Mouse (Mus musculus) retina, postnatal 7 days (tissue): Measurements from ENCODE around the gene Sgcd.

Source experiments
- DNase-seq: peaks from one replicate; pipeline ENCODE4 v3.0.0-alpha.2; 2012; ENCODE audit warnings: low read depth, low spot score

Gene Sgcd

DNA sequence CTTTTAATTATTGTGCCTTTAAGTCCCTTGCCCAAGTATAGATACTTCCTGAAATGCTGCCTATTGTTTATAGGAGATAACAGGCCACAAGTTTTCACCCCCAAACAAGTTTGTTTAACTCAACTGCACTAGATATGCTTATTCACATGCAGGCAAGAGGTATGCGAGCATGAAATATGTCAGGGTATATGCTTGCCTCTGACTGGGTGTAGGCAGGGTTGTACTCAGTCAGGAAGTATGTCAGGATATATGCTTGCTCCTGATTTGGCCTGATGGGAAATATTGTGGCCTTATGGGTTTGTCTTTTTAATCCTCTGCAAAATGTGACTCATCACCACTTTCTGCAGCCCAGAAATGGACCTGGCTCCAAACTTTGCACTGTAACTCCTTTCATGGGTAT, 694.0 kb downstream of the Sgcd start:
- no peak for DNase-seq

DNA sequence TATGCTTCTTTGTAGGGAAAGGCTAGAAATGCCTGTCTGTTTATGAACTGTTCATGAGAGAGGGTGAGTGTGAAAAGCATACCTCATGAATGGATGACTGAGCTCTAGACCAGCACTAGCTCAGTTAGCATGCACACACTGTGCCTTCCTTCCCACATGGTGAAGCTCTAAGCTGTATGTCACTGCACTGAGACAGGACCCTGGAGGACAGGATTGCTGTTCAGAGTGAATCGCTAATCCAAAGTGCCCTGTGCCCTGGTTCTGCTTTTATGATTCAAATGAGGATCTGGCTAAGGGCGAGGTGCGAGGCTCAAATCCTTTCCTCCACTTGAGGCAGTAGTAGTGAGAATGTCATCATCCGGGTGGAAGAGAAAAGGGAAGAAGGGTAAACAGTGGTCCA, 712.2 kb downstream of the Sgcd start:
- DNase-seq: no peak

DNA sequence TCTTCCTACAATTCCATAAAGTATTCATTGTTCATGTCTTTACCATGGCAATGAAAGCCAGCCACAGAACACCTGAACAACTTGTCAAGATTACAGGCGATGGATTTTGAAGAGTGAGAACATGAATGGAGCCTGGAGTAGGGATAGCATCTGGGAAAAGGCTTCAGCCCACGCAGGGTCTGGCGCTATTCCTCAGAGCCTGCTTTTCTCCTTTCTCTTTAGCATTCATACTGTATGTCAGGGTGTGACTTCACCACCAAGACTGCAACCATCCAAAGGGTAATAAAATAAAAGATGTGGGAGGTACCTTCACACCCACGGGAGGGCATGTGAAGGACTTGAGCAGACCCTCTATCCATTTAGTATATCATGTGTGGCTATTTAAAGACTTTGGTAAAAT, 720.2 kb downstream of the Sgcd start:
- DNase-seq: no peak

GRCm38 (mm10) chr11:47264267-47264984, 724.3 kb downstream of the Sgcd start:
- no peak for DNase-seq

- DNase-seq: no peak
These were observed 738.5 kb downstream of the Sgcd start for GRCm38 (mm10) chr11:47250301-47250700.

DNA sequence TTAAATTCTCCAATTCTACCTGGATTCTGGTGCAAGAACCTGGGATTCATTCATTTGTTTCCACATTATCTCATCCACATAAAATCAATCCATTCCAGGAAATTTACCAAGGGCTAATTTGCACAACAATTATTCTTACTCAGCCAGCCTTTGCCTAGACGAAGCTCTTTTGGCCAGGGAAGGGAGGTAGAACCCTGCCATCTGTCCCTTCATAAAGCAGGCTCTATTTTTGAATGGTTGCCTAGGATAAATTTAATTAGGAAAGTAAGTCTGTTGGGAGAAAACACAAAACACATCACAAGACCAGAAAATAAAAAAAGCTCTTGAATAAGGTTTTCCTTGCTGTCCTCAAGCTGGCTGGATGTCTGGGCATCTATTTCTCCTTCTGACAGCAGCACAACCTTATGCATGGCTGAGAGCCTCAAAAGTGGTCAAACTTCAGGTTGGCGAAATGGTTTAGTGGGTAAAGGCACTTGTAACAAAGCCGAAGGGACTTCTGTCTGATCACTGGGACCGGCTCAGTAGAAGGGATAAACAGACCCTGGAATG, 740.4 kb downstream of the Sgcd start:
- no peak for DNase-seq

GRCm38 (mm10) chr11:47247703-47248344, 740.9 kb downstream of the Sgcd start:
- DNase-seq: no peak

DNA sequence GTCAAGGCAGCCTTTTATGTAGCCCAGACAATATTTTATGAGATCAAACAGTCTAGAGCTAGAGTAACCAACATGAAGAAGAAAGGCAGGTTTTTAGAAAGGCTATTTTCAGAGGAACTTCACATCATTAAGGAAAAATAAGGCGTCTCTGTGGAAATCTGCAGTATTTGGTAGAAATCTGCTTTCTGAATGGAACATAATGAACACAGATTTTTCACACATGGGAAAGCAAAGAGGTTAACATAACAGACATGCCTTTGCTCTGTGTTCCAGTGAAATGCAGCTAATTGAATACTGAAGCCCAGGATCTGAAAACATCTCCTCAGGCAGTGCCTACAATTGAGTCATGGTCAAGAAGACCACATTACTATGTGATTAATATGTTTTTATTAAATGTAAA, 746.4 kb downstream of the Sgcd start:
- DNase-seq: no peak

DNA sequence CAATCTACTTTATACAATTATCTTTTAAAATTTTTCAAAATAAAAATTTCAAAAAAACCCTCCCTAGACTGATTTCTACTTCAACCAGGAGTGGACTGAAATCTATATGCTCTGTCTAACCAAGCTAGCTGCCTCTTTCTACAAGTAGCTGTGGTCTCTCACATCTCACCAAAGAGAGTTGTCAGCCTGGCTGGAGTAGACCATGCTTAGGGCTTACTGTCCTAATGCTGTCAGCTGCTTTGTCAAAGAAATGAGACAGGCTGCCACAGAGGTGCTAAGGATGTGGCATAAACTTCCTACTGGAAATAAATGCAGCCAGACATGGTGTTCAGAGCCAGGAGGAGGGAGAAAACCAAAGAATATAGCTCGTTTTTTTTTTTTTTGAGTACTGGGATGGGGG, 760.5 kb downstream of the Sgcd start:
- no peak for DNase-seq

GRCm38 (mm10) chr11:47224148-47224547, 764.6 kb downstream of the Sgcd start:
- DNase-seq: no peak

- DNase-seq: no peak
These were observed 777.2 kb downstream of the Sgcd start for GRCm38 (mm10) chr11:47211531-47211930.

GRCm38 (mm10) chr11:47206461-47206860, 782.3 kb downstream of the Sgcd start:
- DNase-seq: no peak

GRCm38 (mm10) chr11:47199106-47199505, 789.7 kb downstream of the Sgcd start:
- no peak for DNase-seq

- DNase-seq: no peak
These were observed 800.2 kb downstream of the Sgcd start for GRCm38 (mm10) chr11:47188556-47188955.

GRCm38 (mm10) chr11:47174977-47175376, 813.8 kb downstream of the Sgcd start:
- DNase-seq: no peak

GRCm38 (mm10) chr11:47170926-47171625, 817.7 kb downstream of the Sgcd start:
- DNase-seq: no peak

DNA sequence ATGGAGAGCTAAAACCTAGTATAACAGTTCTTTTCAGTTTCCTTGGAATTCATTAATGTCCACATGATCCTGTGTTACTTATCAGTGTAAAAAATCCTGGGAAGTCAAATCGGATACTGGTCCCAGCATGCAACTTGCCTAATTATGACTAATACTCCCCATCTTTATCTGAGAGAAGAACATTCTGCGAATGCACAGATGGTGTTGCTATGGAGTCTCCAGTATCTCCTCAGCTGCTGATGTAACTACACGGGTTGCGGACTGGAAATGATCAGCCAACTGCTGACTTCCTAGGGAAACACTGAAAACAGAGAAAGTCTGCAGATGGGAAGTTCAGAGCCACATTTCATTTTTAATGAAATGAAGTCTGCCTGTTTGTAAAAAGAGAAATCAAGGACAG, 821.4 kb downstream of the Sgcd start:
- DNase-seq: no peak

- DNase-seq: no peak
These were observed 830.7 kb downstream of the Sgcd start for GRCm38 (mm10) chr11:47158089-47158488.

DNA sequence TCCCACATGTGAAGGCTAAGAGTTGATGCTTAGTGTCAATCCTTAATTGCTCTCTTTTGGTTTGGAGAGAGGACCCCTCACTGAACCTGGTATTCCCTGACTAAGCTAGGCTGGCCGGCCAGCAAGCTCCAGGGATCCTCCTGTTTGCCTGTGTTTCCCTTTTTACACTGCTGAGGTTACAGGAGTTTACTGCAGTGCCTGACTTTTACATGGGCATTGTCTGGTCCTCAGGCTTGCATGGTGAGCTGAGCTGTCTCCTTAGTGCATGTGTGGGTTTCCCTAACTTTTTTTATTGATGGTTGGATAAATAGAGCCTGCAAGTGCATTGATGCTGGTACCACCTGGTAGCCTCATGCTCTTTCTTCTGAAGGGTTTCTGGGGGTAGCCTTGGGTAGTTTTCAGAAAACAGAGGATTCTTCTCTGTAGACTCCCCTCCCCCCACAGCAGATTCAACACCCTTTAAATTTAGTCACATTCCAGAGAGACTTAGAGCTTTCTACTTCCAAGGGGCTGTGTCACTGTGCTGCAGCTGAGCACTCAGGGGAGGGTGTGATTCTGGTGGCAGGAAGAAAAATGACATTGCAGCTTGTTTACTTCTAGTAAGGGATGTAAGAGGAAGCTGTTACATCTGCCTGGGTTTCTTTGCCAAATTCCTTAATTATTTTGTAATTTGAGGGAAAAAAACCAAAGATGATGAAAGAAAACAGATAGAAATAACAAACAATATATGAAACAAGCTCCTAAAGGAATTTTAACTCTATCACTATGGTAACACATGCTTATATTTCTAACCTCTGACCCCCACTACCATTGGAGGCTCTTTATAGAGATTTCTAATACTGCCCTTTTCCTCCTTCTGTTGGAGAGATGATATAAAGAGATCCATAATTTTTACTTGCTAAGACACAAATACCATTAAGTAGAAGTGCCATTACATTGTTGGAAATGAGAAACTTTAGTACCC, 831.8 kb downstream of the Sgcd start:
- no peak for DNase-seq

DNA sequence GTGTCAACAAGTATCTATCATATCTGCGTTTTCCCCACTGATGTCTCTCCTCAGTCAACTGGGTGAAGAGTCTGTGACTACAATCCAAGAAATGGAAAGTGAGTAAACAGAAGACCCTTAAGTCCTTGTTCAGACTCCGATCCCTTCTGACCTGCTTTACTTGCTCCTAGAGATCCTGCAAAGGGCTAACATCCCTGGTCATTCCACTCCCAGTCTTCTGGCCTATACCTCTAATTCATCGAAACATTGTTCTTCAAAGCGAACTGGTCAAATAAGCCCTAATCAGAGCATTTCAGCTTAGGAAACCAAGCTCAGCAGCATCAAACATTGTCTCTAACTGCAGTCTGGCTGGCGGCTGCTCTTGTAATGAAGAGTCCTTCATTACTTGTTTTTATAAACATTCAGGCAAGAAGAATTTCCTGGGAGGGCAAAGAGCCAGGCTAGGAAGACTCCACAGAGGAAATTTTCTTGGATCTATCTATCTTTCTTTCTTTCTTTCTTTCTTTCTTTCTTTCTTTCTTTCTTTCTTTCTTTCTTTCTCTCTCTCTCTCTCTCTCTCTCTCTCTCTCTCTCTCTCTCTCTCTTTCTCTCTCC, 833.8 kb downstream of the Sgcd start:
- DNase-seq: no peak

- no peak for DNase-seq
These were observed 839.2 kb downstream of the Sgcd start for GRCm38 (mm10) chr11:47149607-47150006.
